Mouse (Mus musculus) embryonic facial prominence, embryonic 14.5 days (tissue): ENCODE data around the gene Wdfy3. TPM values are rescaled to one million over a fixed set of nuclear protein-coding genes. Genes with fewer than 3 reads are reported as not detected.

ENCODE experiments used
- ATAC-seq: fragments of 200-750 bp; cut with Nextera tagmentation; 2 replicates; pipeline ENCODE4 v1.8.0; 2017; ENCODE audit warnings: low read depth, moderate number of reproducible peaks, moderate TSS enrichment
- DNase-seq: peaks from one replicate; pipeline ENCODE4 v3.0.0-alpha.2; 2015; ENCODE audit warnings: low spot score
- H3K27ac ChIP-seq: fragments of 300-500 bp; sonication (generic); replicated peaks from 2 replicates; pipeline ENCODE4 v1.5.1; 2014; ENCODE audit warnings: low read depth, mild to moderate bottlenecking, low read length, moderate library complexity
- H3K27me3 ChIP-seq: fragments of 300-500 bp; sonication (generic); replicated peaks from 2 replicates; pipeline ENCODE4 v1.6.1; 2014; ENCODE audit warnings: low read length; ENCODE audit not compliant: control insufficient read depth, insufficient read depth
- H3K36me3 ChIP-seq: fragments of 300-500 bp; sonication (generic); 2 replicates; pipeline ENCODE4 v1.6.1; 2014; ENCODE audit warnings: low read length, mixed read lengths; ENCODE audit not compliant: control insufficient read depth, insufficient read depth
- H3K4me1 ChIP-seq: fragments of 300-500 bp; sonication (generic); 2 replicates; pipeline ENCODE4 v1.6.1; 2014; ENCODE audit warnings: antibody characterized with exemption, low read length; ENCODE audit not compliant: control insufficient read depth, insufficient read depth
- H3K4me2 ChIP-seq: fragments of 300-500 bp; sonication (generic); 2 replicates; pipeline ENCODE4 v1.6.1; 2014; ENCODE audit warnings: low read depth, mild to moderate bottlenecking, low read length, moderate library complexity, mixed read lengths
- H3K4me3 ChIP-seq: fragments of 300-500 bp; sonication (generic); 2 replicates; pipeline ENCODE4 v1.5.1; 2014; ENCODE audit warnings: low read depth, mild to moderate bottlenecking, low read length
- H3K9ac ChIP-seq: fragments of 300-500 bp; sonication (generic); 2 replicates; pipeline ENCODE4 v1.6.1; 2014; ENCODE audit warnings: low read depth, mild to moderate bottlenecking, low read length, moderate library complexity, mixed read lengths
- H3K9me3 ChIP-seq: fragments of 300-500 bp; sonication (generic); 2 replicates; pipeline ENCODE4 v1.6.1; 2016; ENCODE audit warnings: low read length; ENCODE audit not compliant: control insufficient read depth
- WGBS: fragments of 180-500 bp; shearing (Covaris S2); extraction: QIAGEN DNeasy Blood & Tissue Kit; methylation state at CpG from one replicate; pipeline ENCODE4 v1.1.7; 2014; 5-methylcytosine and 5-hydroxymethylcytosine counted together
- polyA plus RNA-seq: library from polyadenylated mRNA; unstranded; fragments of >200 nt; fragmentation: Nextera tagmentation; extraction: Ambion mirVana; gene quantifications from 2 replicates; pipeline ENCODE4 v1.2.1, GENCODE M21; 2014

Wdfy3 gene
- polyA plus RNA-seq, 1 experiment from 2014 or later = 20.0 TPM

GRCm38 (mm10) chr5:101789770-101790169 lies 280.0 kb downstream of the Wdfy3 start:
- no peak overlapping the region for H3K9ac ChIP-seq
- no peaks in the 10 kb centered on the region for H3K9me3 ChIP-seq
- H3K4me2 ChIP-seq = no peak overlapping the region
- H3K4me3 ChIP-seq = no peak overlapping the region
- no peaks in the 10 kb centered on the region for H3K27me3 ChIP-seq
- H3K27ac ChIP-seq = no peak overlapping the region
- H3K36me3 ChIP-seq = no peaks in the 10 kb centered on the region
- ATAC-seq = no peak
- no peaks in the 10 kb centered on the region for H3K4me1 ChIP-seq
- DNase-seq = no peak

DNA sequence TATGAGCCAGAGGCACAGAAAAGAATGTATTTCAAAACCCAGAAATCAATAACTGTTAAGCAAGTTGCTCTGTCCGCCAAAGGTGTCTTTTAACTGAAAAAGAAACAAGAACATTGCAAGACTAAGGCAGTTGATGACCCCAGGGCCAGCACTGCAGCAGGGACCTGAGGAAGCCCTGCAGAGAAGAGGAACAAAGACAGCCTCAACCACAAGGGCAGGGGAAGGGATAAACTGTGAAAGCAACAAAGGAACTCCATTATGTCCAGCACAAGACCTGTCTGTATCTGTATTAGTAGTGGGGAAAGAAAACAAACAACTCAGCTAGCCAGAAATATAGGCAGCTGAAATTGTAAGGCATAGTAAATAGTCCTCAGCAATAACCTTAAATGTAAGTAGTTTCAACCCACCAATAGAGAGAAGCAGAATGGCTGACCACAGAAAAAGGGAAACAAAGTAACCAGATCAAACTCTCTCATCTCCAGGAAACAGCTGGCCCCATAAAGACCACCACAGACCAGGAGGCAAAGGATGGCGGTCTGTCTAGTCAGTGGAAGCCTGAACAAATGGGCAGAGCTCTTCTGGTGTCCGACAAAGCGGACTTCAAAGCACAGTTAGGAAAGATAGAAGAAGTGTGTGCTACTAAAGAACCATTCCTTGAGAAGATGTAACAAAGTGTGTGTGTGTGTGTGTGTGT lies 283.7 kb downstream of the Wdfy3 start:
- Histone ChIP-seq H3K27me3 (no peaks in the 10 kb centered on the region), H3K27ac (no peak overlapping the region), H3K4me1 (no peaks in the 10 kb centered on the region; the same call in 1 of the 2 replicates), H3K4me3 (no peak overlapping the region), H3K9ac (no peak overlapping the region), H3K9me3 (no peaks in the 10 kb centered on the region), H3K36me3 (no peaks in the 10 kb centered on the region), H3K4me2 (no peak overlapping the region)
- WGBS = 73% methylated on average over 4 of the region's 4 CpGs
- DNase-seq (no peak), ATAC-seq (no peak)

DNA sequence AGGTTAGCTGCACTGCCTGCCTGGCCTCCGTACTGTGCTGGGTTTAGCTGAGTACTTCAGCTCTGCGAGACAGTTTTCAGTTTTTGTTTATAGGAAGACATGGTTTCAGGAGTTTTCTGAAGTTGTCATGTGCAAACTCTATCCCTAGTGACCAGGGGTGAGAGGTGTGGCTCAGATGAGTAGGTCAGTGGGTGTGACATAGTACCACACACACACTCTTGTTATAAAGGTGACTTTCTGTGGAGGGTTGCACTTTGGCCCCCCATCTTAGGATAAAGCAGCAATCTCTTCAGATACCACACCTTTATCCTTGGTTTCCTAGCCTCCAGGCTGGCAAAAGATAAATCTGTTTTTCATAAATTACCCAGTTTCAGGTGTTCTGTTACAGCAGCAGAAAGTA lies 284.9 kb downstream of the Wdfy3 start:
- H3K4me2 ChIP-seq = no peak overlapping the region
- DNase-seq = no peak
- 91% methylated on average over 2 of the region's 2 CpGs for WGBS
- H3K9ac ChIP-seq = no peak overlapping the region
- no peak for ATAC-seq
- H3K4me1 ChIP-seq = no peaks in the 10 kb centered on the region; the same call in 1 of the 2 replicates
- no peaks in the 10 kb centered on the region for H3K36me3 ChIP-seq
- no peaks in the 10 kb centered on the region for H3K9me3 ChIP-seq
- no peaks in the 10 kb centered on the region for H3K27me3 ChIP-seq
- no peak overlapping the region for H3K27ac ChIP-seq
- no peak overlapping the region for H3K4me3 ChIP-seq

DNA sequence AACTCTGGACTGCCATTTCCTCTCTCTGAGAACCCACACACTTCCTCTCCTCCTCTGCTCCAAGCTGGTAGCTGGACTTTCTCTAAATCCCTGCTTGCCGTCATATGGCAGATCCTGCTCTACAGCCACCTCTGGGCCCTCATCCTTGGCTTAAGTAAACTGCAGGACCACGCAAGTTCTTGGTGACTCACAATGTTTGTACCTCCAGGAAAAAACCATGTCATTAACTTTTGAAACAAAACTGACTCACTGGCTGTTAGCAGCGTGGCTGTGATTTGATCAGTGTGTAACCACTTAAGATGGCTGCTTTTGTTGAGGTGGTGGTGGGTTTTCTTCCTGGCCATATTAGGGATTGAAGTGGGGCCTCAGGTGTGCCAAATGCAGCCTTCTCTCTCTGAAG lies 285.4 kb downstream of the Wdfy3 start:
- WGBS = 77% methylated on average over 3 of the region's 3 CpGs
- Histone ChIP-seq H3K36me3 (no peaks in the 10 kb centered on the region), H3K4me1 (peaks cover 1% of the 10 kb centered on the region; the same call in 1 of the 2 replicates), H3K27ac (no peak overlapping the region), H3K9me3 (no peaks in the 10 kb centered on the region), H3K4me2 (no peak overlapping the region), H3K4me3 (no peak overlapping the region), H3K9ac (no peak overlapping the region), H3K27me3 (no peaks in the 10 kb centered on the region)
- no peak for DNase-seq
- no peak for ATAC-seq
